Mouse (Mus musculus) kidney, postnatal 0 days (tissue): ENCODE data around the gene Gh. TPM values are rescaled to one million over a fixed set of nuclear protein-coding genes. Genes with fewer than 3 reads are reported as not detected.
A peak's percentile ranks its signal among the peaks of the same experiment; 100 is the strongest.

Experiments
- ATAC-seq: fragments of 200-750 bp; cut with Nextera tagmentation; replicated peaks from 2 replicates; pipeline ENCODE4 v1.8.0; 2017; ENCODE audit warnings: low read depth, moderate number of reproducible peaks, moderate TSS enrichment, moderate library complexity; ENCODE audit not compliant: low FRiP score
- DNase-seq: peaks from one replicate; pipeline ENCODE4 v3.0.0-alpha.2; 2016; ENCODE audit warnings: low spot score
- H3K27ac ChIP-seq: fragments of 300-500 bp; sonication (generic); 2 replicates; pipeline ENCODE4 v1.5.1; 2014; ENCODE audit warnings: mild to moderate bottlenecking
- H3K27me3 ChIP-seq: fragments of 300-500 bp; sonication (generic); 2 replicates; pipeline ENCODE4 v1.6.1; 2014; ENCODE audit warnings: low read length, mixed read lengths; ENCODE audit not compliant: insufficient read depth
- H3K36me3 ChIP-seq: fragments of 300-500 bp; sonication (generic); 2 replicates; pipeline ENCODE4 v1.6.1; 2014; ENCODE audit warnings: low read length, mixed read lengths; ENCODE audit not compliant: insufficient read depth
- H3K4me1 ChIP-seq: fragments of 300-500 bp; sonication (generic); replicated peaks from 2 replicates; pipeline ENCODE4 v1.6.1; 2014; ENCODE audit warnings: antibody characterized with exemption, low read length, mixed read lengths; ENCODE audit not compliant: insufficient read depth
- H3K4me2 ChIP-seq: fragments of 300-500 bp; sonication (generic); 2 replicates; pipeline ENCODE4 v1.6.1; 2014; ENCODE audit warnings: mild to moderate bottlenecking, low read length, moderate library complexity, mixed read lengths
- H3K4me3 ChIP-seq: fragments of 300-500 bp; sonication (generic); replicated peaks from 2 replicates; pipeline ENCODE4 v1.5.1; 2014; ENCODE audit warnings: low read depth, low read length
- H3K9ac ChIP-seq: fragments of 300-500 bp; sonication (generic); 2 replicates; pipeline ENCODE4 v1.6.1; 2014; ENCODE audit warnings: low read depth, low read length
- H3K9me3 ChIP-seq: fragments of 300-500 bp; sonication (generic); replicated peaks from 2 replicates; pipeline ENCODE4 v1.6.1; 2016; ENCODE audit warnings: low read length, inconsistent platforms, mixed read lengths
- CTCF ChIP-seq: IDR thresholded peaks from 2 replicates; pipeline ENCODE4 v1.5.1; 2016; ENCODE audit warnings: antibody characterized with exemption, low read depth, mild to moderate bottlenecking, moderate library complexity
- WGBS: fragments of 180-500 bp; shearing (Covaris S2); extraction: QIAGEN DNeasy Blood & Tissue Kit; methylation state at CpG from one replicate; pipeline ENCODE4 v1.1.7; 2014; 5-methylcytosine and 5-hydroxymethylcytosine counted together
- polyA plus RNA-seq: library from polyadenylated mRNA; unstranded; fragments of >200 nt; fragmentation: Nextera tagmentation; extraction: Ambion mirVana; gene quantifications from 2 replicates; pipeline ENCODE4 v1.2.1, GENCODE M21; 2015

The Gh gene
- polyA plus RNA-seq, 1 experiment from 2014 or later: not detected

- H3K36me3 ChIP-seq: no peaks in the 10 kb centered on the region
- no peaks in the 10 kb centered on the region for H3K9me3 ChIP-seq
- H3K4me3 ChIP-seq: no peak overlapping the region
- 86% methylated on average over 8 of the region's 8 CpGs for WGBS
- no peaks in the 10 kb centered on the region for H3K27me3 ChIP-seq
- TF ChIP-seq CTCF: no peak
- H3K27ac ChIP-seq: no peak overlapping the region
- H3K9ac ChIP-seq: no peak overlapping the region
- H3K4me1 ChIP-seq: peaks cover 16% of the 10 kb centered on the region
- H3K4me2 ChIP-seq: no peak overlapping the region
- ATAC-seq: no peak
- DNase-seq: no peak
These were observed 24.8 kb upstream of the Gh start for GRCm38 (mm10) chr11:106326475-106326874.

GRCm38 (mm10) chr11:106325566-106326206, 24.0 kb upstream of the Gh start:
- H3K9me3 ChIP-seq: no peaks in the 10 kb centered on the region
- DNase-seq (peak; percentile 72), ATAC-seq (peak; percentile 3; the same call in 1 of the 2 replicates)
- peaks cover 16% of the 10 kb centered on the region for H3K4me1 ChIP-seq
- peak; percentile 85 for TF ChIP-seq CTCF
- H3K4me3 ChIP-seq: no peak overlapping the region
- H3K4me2 ChIP-seq: no peak overlapping the region
- H3K27me3 ChIP-seq: no peaks in the 10 kb centered on the region
- H3K36me3 ChIP-seq: no peaks in the 10 kb centered on the region
- H3K9ac ChIP-seq: no peak overlapping the region; the same call in 1 of the 2 replicates
- H3K27ac ChIP-seq: peak overlapping the region; percentile 58
- 56% methylated on average over 8 of the region's 8 CpGs for WGBS

GRCm38 (mm10) chr11:106324858-106325257, 23.2 kb upstream of the Gh start:
- DNase-seq: peak; percentile 89
- TF ChIP-seq CTCF: no peak
- WGBS: 37% methylated on average over 5 of the region's 5 CpGs
- peaks cover 16% of the 10 kb centered on the region for H3K4me1 ChIP-seq
- no peak overlapping the region for H3K4me2 ChIP-seq
- H3K36me3 ChIP-seq: no peaks in the 10 kb centered on the region
- H3K9ac ChIP-seq: no peak overlapping the region; the same call in 1 of the 2 replicates
- H3K27ac ChIP-seq: peak overlapping the region; percentile 58
- no peaks in the 10 kb centered on the region for H3K9me3 ChIP-seq
- ATAC-seq: peak; percentile 55
- H3K4me3 ChIP-seq: no peak overlapping the region
- H3K27me3 ChIP-seq: no peaks in the 10 kb centered on the region

DNA sequence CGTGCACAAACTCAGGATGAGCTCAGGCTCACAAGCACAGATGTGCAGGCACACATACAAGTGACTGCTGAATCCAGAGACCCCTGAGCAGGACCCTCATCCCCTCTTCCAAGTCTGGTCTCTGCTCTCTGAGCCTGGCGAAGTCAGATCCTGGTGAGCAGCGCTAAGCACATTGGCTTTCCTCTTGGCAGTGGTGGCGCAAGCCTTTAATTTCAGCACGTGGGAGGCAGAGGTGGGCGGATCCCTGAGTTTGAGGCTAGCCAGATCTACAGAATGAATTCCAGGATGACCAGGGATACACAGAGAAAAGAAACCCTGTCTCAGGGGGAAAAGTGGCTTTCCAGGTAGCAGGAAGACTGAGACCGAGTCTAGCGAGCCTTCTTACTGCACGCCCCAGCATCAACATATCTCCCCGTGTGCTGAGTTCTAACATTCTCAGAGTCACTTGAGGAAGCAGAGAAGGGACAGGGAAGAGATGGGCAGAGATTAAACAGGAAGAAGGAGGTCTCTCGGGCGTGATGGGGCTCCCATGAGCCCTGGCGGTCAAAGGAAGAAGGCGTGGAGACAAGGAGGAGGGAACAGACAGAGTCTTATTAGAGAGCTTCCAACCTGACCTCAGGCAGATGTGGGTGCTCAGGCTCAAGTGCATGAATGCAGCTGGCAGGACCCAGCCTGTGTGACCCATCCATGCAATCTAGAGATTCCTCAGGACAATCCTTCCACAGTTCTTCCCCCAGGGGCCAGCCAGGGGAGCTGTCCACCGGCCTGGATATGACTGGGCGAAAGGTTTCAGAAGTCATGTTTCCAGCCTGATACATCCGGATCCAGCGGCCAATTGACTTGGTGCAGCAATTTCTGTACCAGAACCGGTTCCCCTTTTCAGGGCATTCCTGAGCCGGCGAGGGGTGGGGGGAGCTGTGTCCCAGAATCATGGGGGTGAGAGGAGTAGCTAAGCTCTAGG, 17.0 kb upstream of the Gh start:
- H3K4me2 ChIP-seq: no peak overlapping the region
- H3K9ac ChIP-seq: no peak overlapping the region
- no peaks in the 10 kb centered on the region for H3K36me3 ChIP-seq
- H3K27ac ChIP-seq: no peak overlapping the region
- H3K27me3 ChIP-seq: no peaks in the 10 kb centered on the region
- H3K9me3 ChIP-seq: no peaks in the 10 kb centered on the region
- DNase-seq (no peak), ATAC-seq (no peak)
- no peak for TF ChIP-seq CTCF
- WGBS: 53% methylated on average over 21 of the region's 21 CpGs
- H3K4me3 ChIP-seq: no peak overlapping the region
- H3K4me1 ChIP-seq: peaks cover 13% of the 10 kb centered on the region

DNA sequence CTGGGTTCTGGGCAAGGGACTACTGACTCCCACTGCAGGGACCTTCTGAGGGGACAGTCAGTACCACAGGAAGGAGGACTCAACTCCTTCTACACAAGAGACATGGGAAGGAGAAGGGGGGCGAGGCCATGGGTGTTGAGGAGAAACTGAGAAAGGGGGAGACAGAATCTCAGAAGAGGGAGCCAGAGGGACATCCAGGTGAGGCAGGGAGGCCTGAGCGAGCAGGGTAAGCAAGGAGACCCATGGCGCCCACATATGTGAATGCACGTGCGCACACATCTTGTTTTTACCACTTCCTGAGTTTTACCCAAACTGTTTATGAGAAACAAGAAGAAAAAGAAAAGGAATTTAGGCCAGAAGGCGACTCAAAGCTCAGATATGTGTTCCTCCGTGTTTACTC, 16.1 kb upstream of the Gh start:
- Histone ChIP-seq H3K27me3 (no peaks in the 10 kb centered on the region), H3K27ac (no peak overlapping the region), H3K9me3 (no peaks in the 10 kb centered on the region), H3K4me3 (no peak overlapping the region), H3K9ac (no peak overlapping the region), H3K4me1 (peaks cover 18% of the 10 kb centered on the region), H3K4me2 (no peak overlapping the region), H3K36me3 (no peaks in the 10 kb centered on the region)
- TF ChIP-seq CTCF: no peak
- DNase-seq (no peak), ATAC-seq (no peak)
- WGBS: 77% methylated on average over 7 of the region's 7 CpGs

DNA sequence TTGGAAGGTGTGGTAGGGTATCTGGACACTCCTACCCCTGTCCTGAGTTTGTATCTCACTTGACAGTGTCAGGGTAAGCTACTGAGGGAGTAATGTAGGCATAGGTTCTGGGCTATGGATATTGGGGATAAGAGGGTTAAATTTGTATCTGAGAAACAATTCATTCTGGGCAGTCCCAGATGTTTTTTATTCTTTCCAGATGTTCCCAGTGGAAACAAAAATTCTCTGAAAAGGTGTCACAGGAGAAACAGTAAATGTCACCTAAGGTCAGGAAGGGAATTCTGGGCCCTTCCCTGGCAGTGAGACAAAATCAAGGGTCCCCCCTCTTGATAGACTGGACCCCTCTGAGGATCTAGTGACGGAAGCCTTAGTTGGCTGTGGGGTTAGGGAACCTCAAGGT, 14.8 kb upstream of the Gh start:
- peaks cover 18% of the 10 kb centered on the region for H3K4me1 ChIP-seq
- no peaks in the 10 kb centered on the region for H3K27me3 ChIP-seq
- H3K4me2 ChIP-seq: no peak overlapping the region
- no peak overlapping the region for H3K4me3 ChIP-seq
- ATAC-seq (no peak), DNase-seq (no peak)
- no peaks in the 10 kb centered on the region for H3K36me3 ChIP-seq
- H3K9me3 ChIP-seq: no peaks in the 10 kb centered on the region
- TF ChIP-seq CTCF: no peak
- no peak overlapping the region for H3K27ac ChIP-seq
- 81% methylated on average over 1 of the region's 1 CpGs for WGBS
- H3K9ac ChIP-seq: no peak overlapping the region
